Mouse (Mus musculus): Measurements from ENCODE around the gene Rxfp1. TPM values are rescaled to one million over a fixed set of nuclear protein-coding genes. Genes with fewer than 3 reads are reported as not detected.
"Not testable (repeated sequence)": the region's sequence is repeated elsewhere in the genome, so short reads cannot be mapped to it uniquely, and the experiment has no call there.

Rxfp1 gene
- total RNA-seq (2021), result 10 to 100 TPM; 24.8 to 38.1 TPM
- long read RNA-seq, partial matches to known transcripts, result 0 of 9 reads
- long read RNA-seq, other reads (novel, unspliced or antisense), result 9 of 9 reads

GRCm38 (mm10) chr3:79737780-79738179, at the start of gene Rxfp1:
Rxfp1 (minus strand) TSS chr3:79737880.
- no peak for DNase-seq (ENCODE audit: low spot score in 2 of 2)

- DNase-seq (ENCODE audit: low spot score in 2 of 2), result no peak
Observed at GRCm38 (mm10) chr3:79784362-79784736, 46.7 kb upstream of the Rxfp1 start.

- DNase-seq (ENCODE audit: low spot score in 2 of 2), result no peak
Observed at GRCm38 (mm10) chr3:79783630-79784361, 46.1 kb upstream of the Rxfp1 start.

- no peak for DNase-seq (ENCODE audit: low spot score in 2 of 2)
Observed at GRCm38 (mm10) chr3:79772701-79773100, 35.0 kb upstream of the Rxfp1 start.

- no peak for DNase-seq (ENCODE audit: low spot score in 2 of 2)
Observed at GRCm38 (mm10) chr3:79753736-79754135, 16.1 kb upstream of the Rxfp1 start.

GRCm38 (mm10) chr3:79746585-79746984, 8.9 kb upstream of the Rxfp1 start:
- DNase-seq (ENCODE audit: low spot score in 2 of 2), result no peak

GRCm38 (mm10) chr3:79745101-79745500, 7.4 kb upstream of the Rxfp1 start:
- DNase-seq (ENCODE audit: low spot score in 2 of 2), result no peak

- DNase-seq (ENCODE audit: low spot score in 2 of 2), result peak in 1 of 2 experiments; percentile 16
Observed at GRCm38 (mm10) chr3:79744415-79744814, 6.7 kb upstream of the Rxfp1 start.

GRCm38 (mm10) chr3:79740351-79740750, 2.7 kb upstream of the Rxfp1 start:
- no peak for DNase-seq (ENCODE audit: low spot score in 2 of 2)

- no peak for DNase-seq (ENCODE audit: low spot score in 2 of 2)
Observed at GRCm38 (mm10) chr3:79738451-79738850, 771 bp upstream of the Rxfp1 start.

GRCm38 (mm10) chr3:79726506-79727075, 11.1 kb downstream of the Rxfp1 start:
- DNase-seq (ENCODE audit: low spot score in 2 of 2), result no peak

GRCm38 (mm10) chr3:79720756-79721484, 16.8 kb downstream of the Rxfp1 start:
- no peak for DNase-seq (ENCODE audit: low spot score in 2 of 2)

GRCm38 (mm10) chr3:79706436-79706835, 31.2 kb downstream of the Rxfp1 start:
- no peak for DNase-seq (ENCODE audit: low spot score in 2 of 2)

- DNase-seq (ENCODE audit: low spot score in 2 of 2), result no peak
Observed at GRCm38 (mm10) chr3:79703135-79703534, 34.5 kb downstream of the Rxfp1 start.

GRCm38 (mm10) chr3:79691957-79692356, 45.7 kb downstream of the Rxfp1 start:
- no peak for DNase-seq (ENCODE audit: low spot score in 2 of 2)

GRCm38 (mm10) chr3:79690111-79690651, 47.5 kb downstream of the Rxfp1 start:
- DNase-seq (ENCODE audit: low spot score in 2 of 2), result no peak

GRCm38 (mm10) chr3:79688101-79688500, 49.6 kb downstream of the Rxfp1 start:
- DNase-seq (ENCODE audit: low spot score in 2 of 2), result not testable (repeated sequence)

GRCm38 (mm10) chr3:79683529-79683928, 54.2 kb downstream of the Rxfp1 start:
- DNase-seq (ENCODE audit: low spot score in 2 of 2), result no peak

GRCm38 (mm10) chr3:79682351-79683132, 55.1 kb downstream of the Rxfp1 start:
- no peak for DNase-seq (ENCODE audit: low spot score in 2 of 2)

GRCm38 (mm10) chr3:79676411-79676810, 61.3 kb downstream of the Rxfp1 start:
- no peak for DNase-seq (ENCODE audit: low spot score in 2 of 2)

- DNase-seq (ENCODE audit: low spot score in 2 of 2), result no peak
Observed at GRCm38 (mm10) chr3:79674641-79675040, 63.0 kb downstream of the Rxfp1 start.

Data from layer of hippocampus, postnatal 10 days (tissue).